Mouse (Mus musculus): ENCODE measurements around the gene Fcgbp. TPM values are rescaled to one million over a fixed set of nuclear protein-coding genes. Genes with fewer than 3 reads are reported as not detected.

The Fcgbp gene
- not detected in 2 replicates for polyA plus RNA-seq (2015; fragmentation: Nextera tagmentation; extraction: Ambion mirVana)

DNA sequence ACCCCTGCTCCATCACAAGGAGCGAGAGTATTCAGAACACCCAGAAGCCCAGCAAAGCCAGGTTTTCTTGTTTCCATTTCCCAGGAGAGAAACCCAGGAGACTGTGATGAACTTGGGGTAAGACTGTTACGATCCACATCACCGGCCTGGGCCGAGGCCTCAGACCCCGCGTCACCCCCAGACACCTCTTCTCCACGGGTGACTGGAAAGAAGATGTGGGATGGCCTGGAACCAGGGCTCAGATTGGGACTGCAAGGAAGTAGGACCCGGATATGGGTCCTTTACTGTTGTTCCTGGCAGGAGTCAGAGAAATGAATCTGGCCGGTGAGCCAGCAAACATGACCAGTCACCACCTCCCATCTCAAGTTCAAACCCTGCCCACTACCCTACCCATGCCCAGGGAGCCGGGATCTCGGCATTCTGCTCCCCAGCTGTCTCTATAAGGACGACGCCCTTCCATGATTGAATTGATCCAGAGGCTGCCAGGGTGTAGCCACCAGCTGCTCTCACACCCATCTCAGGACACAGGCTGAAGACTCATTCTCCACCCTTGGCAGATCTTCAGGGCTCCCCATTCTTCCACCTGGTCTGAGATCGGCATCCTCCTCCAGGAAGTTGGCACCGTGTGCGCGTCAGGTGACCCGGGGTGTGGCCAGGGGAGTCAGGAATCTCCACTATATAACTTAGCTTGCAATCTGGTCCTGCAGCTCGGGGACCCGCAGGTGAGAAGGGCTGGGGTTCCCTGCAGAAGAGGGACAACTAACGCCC, at the start of gene Fcgbp:
Gene Fcgbp, plus strand, starts transcription at position 706 of the 768 bp plus-strand sequence.

DNA sequence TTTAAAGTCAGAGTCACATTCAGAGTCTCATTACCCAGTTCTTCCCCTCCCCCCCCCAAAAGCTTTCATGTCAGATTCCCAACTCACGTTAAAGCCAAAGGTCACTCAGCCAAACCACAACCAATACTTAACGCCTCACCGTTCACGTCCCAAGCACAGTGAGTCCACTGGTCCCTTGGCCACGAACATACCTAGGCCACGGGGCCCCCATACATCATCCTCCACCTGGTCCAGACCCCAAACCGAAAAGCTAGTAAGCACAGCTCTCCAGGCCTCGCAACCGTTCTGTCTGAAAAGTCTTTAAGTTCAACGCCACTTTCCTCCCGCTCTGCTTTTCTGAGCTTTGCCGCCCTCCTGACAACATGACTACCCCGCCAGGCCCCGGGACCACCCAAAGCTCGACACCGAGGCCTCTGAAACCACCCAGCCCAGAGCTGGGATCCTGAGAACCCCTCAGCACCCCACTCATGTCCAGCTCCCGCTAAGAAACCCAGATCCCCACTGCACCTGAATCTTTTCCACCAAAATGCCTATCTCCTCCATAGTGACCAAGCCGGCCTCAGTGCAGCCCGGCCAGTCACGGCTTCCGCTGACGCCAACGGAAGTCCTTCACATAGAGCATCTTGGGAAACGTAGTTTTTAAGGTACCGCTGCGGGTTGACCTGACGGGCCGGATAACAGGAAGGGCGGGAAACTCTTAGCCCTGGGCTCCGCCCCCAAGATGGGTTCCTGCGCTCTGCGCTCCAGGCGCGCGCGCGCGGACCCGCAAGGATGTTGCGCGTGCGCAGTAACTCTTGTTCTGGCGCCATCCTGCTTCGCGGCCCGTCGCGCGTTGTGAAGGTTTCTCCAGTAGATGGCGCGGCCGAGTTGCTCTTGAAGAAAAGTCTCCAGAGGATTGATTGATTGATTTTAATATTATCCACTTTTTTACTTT, 21.3 kb upstream of the Fcgbp start, which contains the start of gene Psmc4:
Gene Psmc4, minus strand, starts transcription at position 626 of the 934 bp plus-strand sequence.

DNA sequence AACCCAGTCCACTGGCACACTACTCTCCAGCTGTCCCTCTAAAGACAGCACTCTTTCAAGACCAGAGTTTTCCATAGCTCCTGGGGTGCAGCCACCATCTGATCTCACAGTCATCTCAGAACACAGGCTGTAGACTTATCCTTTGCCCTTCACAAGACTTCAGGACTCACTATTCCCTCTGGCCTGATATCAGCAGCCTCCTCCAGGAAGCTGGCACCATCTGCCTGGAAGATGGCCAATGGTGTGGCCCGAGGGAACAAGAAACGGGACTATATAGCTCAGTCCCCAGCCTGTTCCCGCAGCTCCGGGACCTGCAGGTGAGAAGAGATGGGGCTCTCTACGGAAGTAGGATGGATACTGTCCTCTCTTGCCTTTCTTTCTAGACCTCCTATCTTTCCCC, 58.1 kb downstream of the Fcgbp start, which contains the start of gene 9530053A07Rik:
Gene 9530053A07Rik, plus strand, starts transcription at position 301 of the 400 bp plus-strand sequence.

GRCm38 (mm10) chr7:28169489-28170422, 98.7 kb downstream of the Fcgbp start, which contains the start of gene Fbl:
TSS of gene Fbl (plus strand) at chr7:28169710.

Other genes with a start within 250 kb of the Fcgbp start
- gene Zfp59, start 232.6 kb upstream of the Fcgbp start, polyA plus RNA-seq (2015; fragmentation: Nextera tagmentation; extraction: Ambion mirVana), result 2.7 and 2.9 TPM in 2 replicates
- gene Zfp607a, start 213.7 kb upstream of the Fcgbp start, polyA plus RNA-seq (2015; fragmentation: Nextera tagmentation; extraction: Ambion mirVana), result 1.8 TPM in 2 replicates
- gene Zfp974, start 141.8 kb upstream of the Fcgbp start, polyA plus RNA-seq (2015; fragmentation: Nextera tagmentation; extraction: Ambion mirVana), result 3.1 and 3.4 TPM in 2 replicates
- gene Zfp780b, start 92.1 kb upstream of the Fcgbp start, polyA plus RNA-seq (2015; fragmentation: Nextera tagmentation; extraction: Ambion mirVana), result 7.2 and 7.6 TPM in 2 replicates
- gene Zfp850, start 57.1 kb upstream of the Fcgbp start, polyA plus RNA-seq (2015; fragmentation: Nextera tagmentation; extraction: Ambion mirVana), result 0.55 and 0.78 TPM in 2 replicates
- 179 and 196 TPM in 2 replicates for gene Psmc4, start 21.1 kb upstream of the Fcgbp start, polyA plus RNA-seq (2015; fragmentation: Nextera tagmentation; extraction: Ambion mirVana)
- gene 9530053A07Rik, start 58.2 kb downstream of the Fcgbp start, polyA plus RNA-seq (2015; fragmentation: Nextera tagmentation; extraction: Ambion mirVana), result not detected in 2 replicates
- 38.9 and 55.1 TPM in 2 replicates for gene Fbl, start 98.5 kb downstream of the Fcgbp start, polyA plus RNA-seq (2015; fragmentation: Nextera tagmentation; extraction: Ambion mirVana)
- gene Dyrk1b, start 108.2 kb downstream of the Fcgbp start, polyA plus RNA-seq (2015; fragmentation: Nextera tagmentation; extraction: Ambion mirVana), result 49.8 and 62.1 TPM in 2 replicates
- 7.0 and 7.9 TPM in 2 replicates for gene Eid2, start 196.6 kb downstream of the Fcgbp start, polyA plus RNA-seq (2015; fragmentation: Nextera tagmentation; extraction: Ambion mirVana)
- gene Eid2b, start 206.5 kb downstream of the Fcgbp start, polyA plus RNA-seq (2015; fragmentation: Nextera tagmentation; extraction: Ambion mirVana), result 9.4 and 10.3 TPM in 2 replicates
- gene Selenov, start 219.9 kb downstream of the Fcgbp start, polyA plus RNA-seq (2015; fragmentation: Nextera tagmentation; extraction: Ambion mirVana), result 0.16 TPM in 1 of 2 replicates, not detected in the other
- gene Dll3, start 231.0 kb downstream of the Fcgbp start, polyA plus RNA-seq (2015; fragmentation: Nextera tagmentation; extraction: Ambion mirVana), result not detected in 2 replicates
- gene Timm50, start 240.8 kb downstream of the Fcgbp start, polyA plus RNA-seq (2015; fragmentation: Nextera tagmentation; extraction: Ambion mirVana), result 71.8 and 92.4 TPM in 2 replicates

Measured in skeletal muscle tissue, postnatal 0 days (tissue).